Mouse (Mus musculus) stomach, postnatal 0 days (tissue): ENCODE measurements around the gene Ap5z1.

ENCODE experiments used
- CTCF ChIP-seq: IDR thresholded peaks from 2 replicates; pipeline ENCODE4 v1.5.1; 2016; ENCODE audit warnings: antibody characterized with exemption, low read depth, mild to moderate bottlenecking, moderate library complexity
- EP300 ChIP-seq: optimal IDR thresholded peaks from 2 replicates; pipeline ENCODE3; 2016; ENCODE audit warnings: antibody characterized with exemption

- TF ChIP-seq CTCF (peak; percentile 66), EP300 (no peak)
Observed at GRCm38 (mm10) chr5:142505695-142506423, 42.1 kb downstream of the Ap5z1 start.
